Mouse (Mus musculus) hindlimb bud, embryonic 11.5 days (tissue): Measurements from ENCODE around the gene Gmcl1.

Experiments used
- DNase-seq: peaks from one replicate; pipeline ENCODE4 v3.0.0-alpha.2; 2012; ENCODE audit warnings: low read depth, low spot score; ENCODE audit errors: extremely low spot score

Gmcl1 gene

DNA sequence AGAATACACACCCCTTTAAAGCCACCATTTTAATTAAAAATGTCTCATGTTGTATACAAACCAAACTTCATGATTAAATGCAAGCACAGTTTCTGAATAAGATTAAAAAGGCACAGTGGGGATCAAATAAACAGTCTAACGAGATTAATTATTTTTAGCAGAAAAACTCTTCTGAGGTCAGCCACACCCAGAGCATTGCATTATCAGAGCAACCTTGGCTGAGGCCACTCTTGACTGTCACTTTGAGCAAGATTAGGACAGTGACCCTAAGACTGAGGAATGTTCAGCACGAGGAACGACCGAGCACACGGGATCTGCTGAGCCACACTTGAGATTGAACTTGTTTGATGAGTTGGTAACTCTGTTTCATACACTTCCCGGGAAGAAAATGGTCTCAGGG lies 3.6 kb upstream of the Gmcl1 start:
- DNase-seq, result no peak

DNA sequence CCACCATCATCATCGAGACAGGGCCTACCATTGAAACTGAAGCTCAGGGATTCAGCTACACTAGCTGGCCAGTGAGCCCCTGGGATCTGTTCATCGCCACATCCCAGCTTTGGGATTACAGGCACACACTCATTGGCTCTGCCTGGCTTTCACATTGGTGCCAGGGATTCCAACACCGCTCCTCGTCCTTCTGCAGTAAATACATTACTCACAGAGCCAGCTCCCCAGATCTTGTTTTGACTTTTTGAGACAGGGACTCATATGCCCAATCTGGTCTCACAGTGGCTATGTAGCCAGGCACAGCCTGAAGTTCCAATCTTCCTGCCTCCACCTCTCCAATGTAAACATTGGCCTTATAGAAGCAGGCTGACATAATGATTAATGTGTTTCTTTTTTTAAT lies 3.1 kb upstream of the Gmcl1 start:
- DNase-seq, result no peak

DNA sequence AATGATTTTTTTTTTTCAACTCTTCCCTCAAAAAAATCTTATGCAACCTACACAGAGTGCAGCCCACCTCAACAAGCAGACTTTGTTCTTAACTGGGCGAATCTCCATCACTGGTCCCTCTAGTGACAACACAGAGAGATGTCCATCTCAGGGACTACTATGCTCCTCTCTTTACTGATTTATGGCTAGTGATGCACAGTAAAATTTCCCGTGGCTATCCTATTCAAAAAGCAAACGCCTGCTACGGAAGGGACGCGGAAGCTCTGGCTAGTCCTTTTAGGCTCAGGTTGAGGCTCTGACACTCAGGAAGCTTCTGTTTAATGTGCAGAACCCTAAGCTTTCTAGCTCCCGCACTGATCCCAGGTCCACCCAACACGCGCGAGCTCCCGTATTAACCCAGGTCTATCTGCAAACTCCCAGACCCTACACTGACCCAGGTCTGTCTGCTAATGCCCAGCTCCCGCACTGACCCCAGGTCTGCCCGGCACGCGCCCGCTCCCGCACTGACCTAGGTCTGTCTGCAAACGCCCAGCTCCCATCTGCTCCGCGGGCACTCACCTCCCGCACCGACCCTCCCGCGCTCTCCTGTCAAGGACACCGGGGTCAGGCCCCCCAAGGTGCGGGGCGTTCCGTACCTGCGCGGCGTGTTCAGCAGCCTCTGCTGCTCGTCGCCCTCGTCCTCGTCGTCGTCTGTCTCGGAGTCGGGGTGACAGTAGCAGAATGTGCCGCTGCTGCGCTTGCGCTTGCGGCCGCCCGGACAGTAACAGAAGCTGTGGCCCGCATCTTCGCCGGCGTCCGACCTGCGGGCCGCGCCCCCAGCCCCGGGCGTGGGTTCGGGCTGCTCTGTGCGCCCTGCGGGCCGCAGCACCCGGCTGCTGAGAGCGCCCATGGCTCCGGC lies 658 bp downstream of the Gmcl1 start:
- no peak for DNase-seq

DNA sequence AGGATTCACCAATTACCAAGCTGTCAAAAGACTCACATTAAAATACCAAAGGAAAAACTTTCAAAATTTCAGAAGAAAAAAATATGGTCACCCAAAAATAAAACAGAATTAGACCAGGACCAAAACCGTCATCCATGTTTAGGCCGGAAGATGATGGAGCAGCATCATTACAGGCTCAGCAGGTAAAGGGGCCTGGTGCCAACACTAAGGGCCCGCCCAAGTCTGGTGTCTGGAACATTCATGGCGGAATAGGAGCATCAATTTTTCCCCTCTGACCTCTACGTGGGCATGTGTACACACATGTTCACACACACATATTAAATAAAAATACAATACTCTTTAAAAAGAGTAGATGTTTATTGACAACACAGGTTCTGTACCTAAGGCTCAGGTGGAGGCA lies 4.5 kb downstream of the Gmcl1 start:
- DNase-seq, result no peak

DNA sequence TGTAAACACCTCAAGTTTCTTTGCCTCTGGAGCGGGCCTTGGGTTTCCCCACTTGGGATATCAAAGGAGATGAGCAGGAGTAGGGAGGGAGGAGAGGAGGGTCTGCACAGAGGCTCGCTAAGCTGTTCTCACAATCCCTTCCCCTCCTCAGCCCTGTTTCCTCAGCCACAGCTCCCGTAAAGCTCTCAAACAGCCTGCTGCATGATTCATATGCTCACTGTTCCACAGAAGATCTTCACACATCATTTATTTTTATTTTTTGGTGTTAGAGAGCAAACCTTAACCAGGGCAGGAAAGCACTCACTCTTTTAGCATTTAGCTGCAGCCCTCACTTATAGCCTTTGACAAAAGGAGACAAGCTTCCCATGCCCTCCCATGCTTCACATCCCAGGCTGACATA lies 11.2 kb downstream of the Gmcl1 start:
- DNase-seq, result no peak

DNA sequence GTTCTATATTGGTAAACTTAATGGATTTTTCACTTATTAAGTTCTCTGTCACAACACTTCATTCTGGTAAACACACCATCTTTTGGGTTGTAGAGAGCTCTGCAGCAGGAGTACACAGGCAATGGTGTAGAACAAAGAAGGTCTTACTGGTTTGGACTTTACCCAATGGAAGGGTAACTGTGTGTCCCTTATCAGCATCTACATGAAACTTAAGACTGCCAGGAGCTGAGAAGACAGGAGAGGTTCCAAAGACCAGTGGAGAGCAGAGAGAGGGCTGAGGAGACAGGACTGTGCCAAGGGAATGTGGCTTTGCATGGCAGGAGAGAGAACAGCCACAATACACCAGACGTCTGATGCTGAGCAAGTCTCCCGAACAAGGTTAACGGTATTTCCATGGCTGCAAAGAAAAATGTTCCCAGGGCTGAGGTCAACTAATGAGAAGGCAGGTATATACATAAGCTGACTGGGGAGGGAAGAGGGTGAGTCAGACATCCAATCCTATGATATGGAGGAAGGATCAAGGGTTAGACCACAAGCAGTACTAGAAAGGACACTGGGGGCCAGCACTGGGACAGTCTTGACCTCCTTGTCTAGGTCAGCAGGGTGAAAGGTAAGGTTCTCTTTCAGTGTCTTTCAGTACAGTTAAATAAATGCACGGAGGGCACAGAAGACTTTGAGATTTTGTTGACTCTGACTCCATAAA lies 25.0 kb downstream of the Gmcl1 start:
- DNase-seq, result no peak

DNA sequence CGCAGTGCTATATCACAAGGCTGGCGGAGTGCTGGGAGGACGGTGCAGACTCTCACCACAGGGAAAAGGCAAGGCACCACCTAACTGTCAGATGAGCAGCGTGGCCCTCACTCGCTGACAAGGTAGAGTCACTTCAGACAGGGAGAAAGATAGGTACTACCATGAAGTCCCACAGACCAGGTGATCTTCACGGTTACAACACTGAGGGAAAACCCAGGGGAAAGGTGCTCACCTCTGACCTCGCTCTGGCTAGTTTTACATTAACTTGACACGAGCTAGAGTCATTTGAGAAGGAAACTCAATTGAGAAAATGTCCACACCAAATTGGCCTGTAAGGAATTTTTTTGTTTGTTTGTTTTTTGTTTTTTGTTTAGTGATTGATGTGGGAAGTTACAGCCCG lies 30.6 kb downstream of the Gmcl1 start:
- no peak for DNase-seq

DNA sequence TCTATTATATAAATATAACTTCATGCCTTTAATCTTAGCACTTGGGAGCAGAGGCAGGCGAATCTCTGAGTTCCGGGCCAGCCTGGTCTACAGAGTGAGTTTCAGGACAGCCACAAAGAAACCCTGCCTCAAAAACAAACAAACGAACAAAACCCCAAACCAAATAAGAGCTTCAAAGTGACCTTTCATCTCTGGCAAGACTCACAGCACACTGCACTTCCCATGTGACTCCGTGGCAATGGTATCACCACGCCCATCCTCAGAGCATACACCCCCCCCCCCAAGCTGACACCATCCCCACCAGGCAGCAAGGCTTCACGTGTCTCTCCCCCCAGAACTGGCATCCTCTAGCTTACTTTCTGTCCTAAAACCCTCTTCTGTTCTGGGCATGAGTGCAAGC lies 35.3 kb downstream of the Gmcl1 start:
- DNase-seq, result no peak

DNA sequence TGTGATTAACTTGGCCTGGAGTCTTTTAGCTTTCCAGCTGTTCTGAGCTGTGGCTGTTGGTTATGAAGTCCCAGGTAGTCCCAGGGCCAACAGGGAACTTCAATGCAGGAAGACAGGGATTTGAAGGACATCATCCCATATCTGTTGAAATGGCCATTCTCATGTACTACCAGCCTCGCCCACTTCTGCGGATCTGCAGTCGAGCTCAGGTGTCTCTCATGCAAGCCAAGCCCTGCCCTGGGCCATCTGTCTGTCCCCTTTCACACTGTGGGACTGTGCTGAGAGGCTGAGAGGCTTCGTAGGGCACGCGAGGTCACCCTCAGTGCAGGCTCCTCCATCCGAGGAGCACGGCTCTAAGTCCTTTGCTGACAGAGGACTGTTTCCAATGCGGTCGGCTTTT lies 37.0 kb downstream of the Gmcl1 start:
- DNase-seq, result no peak

DNA sequence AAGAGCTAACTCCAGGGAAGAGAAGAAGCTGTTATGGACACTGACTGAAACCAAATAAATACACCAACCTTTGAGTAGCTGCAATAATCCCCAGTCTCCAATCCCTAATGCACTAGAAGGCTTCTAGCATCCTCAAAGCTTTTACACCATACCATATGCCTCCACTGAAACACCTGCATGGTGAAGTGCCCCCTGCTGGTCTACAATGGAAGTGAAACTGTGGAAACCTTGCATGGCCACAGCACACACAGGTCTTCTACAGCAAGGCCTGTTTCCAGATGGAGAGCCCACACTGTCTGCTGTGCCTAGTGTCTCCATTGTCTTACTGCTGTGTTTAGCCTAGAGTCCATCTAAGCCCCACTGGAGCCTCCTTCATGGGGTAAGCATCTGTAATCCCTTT lies 38.7 kb downstream of the Gmcl1 start:
- DNase-seq, result no peak

DNA sequence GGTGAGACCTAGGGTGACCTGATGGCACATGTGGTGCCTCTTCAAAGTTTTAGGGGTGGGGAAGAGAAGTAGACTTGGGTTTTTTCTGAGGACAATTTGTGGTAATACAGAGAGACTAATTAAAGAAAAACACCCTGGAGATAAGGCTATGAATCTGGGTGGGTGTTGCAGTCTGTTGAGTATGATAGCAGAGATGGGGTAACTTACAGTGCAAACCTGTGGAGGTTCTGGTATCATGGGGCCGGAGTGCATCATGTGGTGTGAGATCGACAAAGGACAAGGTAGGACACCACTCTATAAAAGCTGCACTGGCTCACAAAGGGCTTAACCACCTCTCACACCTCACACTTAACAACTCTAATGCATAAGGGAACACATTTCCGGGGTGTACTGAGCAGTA lies 43.5 kb downstream of the Gmcl1 start:
- no peak for DNase-seq

DNA sequence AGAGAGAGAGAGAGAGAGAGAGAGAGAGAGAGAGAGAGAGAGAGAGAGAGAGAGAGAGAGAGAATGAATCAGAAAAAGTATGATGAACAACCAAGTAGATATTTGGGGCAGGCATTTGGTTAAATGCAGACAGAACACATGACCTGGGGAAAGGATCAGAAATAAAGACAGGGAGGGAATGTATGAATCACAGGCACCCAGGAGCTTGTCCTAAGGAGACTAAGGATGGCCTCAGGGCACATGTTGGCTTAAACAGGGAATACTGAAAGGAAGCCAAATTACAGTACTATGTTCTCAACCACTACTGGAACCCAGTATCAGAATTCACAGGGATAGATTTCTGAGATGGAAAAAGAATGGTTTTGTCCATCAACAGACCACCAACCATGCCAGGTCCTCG lies 46.2 kb downstream of the Gmcl1 start:
- no peak for DNase-seq

DNA sequence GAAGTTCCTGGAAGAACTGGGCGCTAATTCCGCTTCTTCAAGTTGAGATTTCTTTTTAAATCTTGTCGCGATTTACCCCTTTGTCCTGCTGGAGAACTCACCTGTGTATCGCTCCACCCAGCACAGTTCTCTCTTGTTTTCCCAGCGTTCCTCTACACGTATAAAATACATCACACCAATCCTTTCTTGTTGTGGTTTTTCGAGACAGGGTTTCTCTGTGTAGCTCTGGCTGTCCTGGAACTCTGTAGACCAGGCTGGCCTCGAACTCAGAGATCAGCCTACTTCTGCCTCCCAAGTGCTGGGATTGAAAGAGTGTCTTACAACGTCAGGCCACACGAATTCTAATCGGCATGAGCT lies 48.5 kb downstream of the Gmcl1 start:
- DNase-seq, result no peak

DNA sequence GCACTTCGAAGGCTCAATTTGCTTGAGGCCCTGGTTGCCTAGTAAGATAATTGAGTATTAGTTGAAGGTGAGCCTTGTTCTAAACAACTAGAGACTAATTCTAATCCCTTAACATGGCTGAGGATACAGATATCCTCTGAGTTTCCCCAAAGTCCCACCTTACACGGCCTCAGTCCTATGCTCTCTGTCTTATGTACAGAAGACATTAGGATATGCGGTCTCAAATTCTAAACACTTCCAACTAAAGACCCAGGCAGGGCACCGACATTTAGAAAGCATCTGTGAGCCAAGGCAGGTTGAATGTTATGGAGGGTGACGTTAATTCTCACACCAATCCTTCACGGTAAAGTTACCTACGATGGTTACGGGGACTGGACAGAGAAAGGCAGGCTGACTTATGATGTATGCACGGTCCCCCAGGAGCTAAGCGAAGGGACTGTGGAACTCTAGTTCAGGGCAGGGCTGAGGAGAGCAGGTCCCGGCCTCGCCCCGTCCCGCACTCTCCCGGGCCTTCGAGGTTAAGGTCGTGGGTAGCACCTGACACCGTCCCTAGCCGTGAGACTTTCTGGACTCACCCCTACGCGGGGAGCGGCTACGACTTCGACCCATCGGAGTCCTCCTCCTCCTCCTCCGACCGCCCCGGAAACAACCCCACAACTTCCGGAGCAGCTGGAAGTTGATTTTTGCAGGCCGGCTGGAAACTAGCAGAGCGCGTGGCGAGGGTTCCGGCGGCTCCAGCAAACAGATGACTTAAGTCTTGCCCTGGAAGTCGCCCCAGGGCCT lies 49.1 kb downstream of the Gmcl1 start, which contains the start of gene Snrnp27:
Snrnp27 (minus strand) TSS at position 651 of the 783 bp plus-strand sequence.
- peak; percentile 73 for DNase-seq

DNA sequence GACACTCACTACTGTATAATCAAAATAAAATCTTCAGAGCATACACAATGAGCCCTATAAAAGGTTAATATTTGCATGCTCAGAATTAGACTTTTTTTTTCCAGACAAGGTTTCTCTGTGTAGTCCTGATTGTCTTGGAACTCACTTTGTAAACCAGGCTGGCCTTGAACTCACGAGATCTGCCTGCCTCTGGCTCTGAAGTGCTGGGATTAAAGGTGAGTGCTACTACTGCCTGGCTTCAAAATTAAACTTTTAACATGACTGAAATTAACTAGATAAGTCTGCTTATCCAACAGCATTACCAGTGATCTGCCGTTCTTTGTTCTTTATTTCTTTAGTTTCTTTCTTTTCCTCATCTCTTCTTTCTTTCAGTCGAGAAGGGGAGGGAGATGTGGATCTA lies 51.9 kb downstream of the Gmcl1 start:
- no peak for DNase-seq

DNA sequence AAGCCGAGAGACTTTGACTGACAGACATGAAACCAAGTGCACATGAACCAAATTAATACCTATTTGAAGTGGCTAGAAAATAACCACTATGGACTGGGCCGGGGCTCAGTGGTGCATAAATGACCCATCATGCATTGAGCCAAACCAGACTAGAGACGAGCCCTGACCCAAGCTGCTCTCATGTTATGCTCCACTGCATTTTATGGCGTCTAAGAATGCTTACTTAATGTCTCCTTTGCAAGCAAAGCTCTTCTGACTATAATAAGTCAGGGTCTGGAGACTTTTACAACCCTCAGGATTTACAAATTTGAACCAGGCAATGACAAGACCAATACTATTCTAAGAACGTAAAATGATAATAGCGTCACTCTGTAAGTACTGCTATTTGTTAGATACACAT lies 54.8 kb downstream of the Gmcl1 start:
- DNase-seq, result no peak

DNA sequence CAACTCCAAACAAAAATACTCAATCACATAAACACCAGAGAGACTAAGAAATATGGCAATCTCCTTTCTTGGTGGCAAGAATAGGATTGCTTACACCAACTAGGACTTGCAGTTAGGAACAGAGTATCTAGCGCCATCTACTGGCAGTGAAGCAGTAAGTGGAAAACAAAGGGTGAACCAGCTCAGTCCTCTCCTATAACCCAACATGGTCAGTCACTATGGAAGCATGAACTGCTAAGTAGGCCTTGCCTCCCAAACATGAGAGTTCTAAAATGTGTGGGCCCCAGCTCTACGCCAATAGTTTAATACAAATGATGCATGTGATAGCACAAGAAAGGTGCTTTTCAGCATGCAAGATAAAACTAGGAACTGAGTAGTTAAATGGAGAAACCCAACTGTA lies 62.3 kb downstream of the Gmcl1 start:
- DNase-seq, result peak; percentile 76

DNA sequence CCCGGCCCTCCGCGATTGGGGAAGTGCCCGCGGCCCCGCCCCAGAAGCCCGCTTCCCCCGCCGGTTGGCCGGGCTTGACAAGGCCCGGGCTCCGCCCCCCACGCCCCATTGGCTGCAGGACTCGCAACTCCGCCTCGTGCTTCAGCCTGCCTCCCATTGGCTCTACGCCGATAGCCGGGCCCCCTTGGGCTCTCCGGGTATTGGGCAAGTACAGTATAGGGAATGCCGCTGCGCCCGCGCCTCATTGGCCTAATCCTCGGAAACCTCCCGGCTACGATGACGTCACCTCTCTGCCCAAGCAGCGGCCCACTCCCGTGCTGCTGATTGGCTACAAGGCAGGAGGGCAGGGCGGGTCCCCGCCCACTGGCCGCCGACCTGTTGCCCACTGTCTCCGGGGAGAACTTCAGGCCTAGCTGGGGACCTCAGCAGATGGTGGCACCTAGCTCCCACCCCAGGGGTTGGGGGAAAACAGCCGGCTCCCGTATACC lies 63.9 kb downstream of the Gmcl1 start:
- peak; percentile 97 for DNase-seq

DNA sequence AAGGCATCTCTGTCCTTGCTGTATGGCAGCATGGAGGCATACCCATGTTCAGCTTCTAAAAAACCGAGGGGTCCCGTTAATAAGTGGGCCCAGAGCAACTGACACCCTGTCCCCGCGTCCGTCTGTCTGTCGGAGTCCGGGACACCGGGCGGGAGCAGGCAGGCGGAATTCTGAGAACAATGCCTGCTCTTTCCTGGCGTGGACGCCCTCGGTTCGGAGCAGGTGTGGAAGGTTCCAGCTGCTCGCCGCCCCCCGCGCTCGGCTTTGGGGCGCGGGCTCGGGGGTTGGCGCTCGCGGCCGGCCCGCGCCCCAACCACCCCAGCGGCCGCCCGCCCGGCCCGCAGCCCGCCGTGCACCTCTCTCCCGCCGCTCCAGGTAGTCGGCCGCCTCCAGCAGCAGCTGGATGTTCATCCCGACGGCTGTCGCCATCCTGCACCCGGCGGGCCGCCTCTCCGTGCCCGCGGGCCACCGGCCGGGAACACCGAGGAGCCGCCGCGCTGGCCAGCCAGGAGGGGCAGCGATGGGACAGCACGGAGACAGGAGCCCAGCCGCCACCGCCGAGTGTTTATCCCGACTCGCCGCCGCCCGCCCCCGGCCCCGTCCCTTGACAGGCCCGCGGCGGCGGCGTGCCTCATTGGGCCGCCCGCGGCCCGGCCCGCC lies 64.5 kb downstream of the Gmcl1 start, which contains the start of gene Mxd1:
Mxd1 (minus strand) TSS at position 582 of the 660 bp plus-strand sequence.
- DNase-seq, result no peak

DNA sequence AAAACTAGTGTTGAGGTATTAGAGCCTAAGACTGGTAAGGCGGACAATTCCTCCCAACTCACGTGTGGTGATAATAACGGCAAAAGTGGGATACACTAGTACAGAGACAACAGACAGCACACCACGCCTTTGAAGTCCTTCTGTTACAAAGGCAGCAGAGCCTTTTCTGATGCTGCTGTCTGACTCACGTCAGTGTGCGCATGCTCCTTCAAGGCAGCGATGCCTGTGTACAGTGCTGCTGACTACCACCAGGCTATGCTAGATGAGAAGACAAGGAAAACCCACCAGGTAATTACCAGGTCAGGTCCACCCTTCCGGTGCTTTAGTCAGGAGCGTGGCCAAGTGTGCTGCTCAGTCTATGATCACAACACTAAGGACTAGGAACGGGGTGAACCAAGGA lies 66.1 kb downstream of the Gmcl1 start:
- no peak for DNase-seq
